Mouse (Mus musculus) embryonic fibroblast, embryonic 13.5 days (primary cell): ENCODE data around the gene Birc5. TPM values are rescaled to one million over a fixed set of nuclear protein-coding genes. Genes with fewer than 3 reads are reported as not detected.
A peak's percentile ranks its signal among the peaks of the same experiment; 100 is the strongest.
"Not testable (repeated sequence)": the region's sequence is repeated elsewhere in the genome, so short reads cannot be mapped to it uniquely, and the experiment has no call there.

Source experiments
- H3K27ac ChIP-seq: 2 replicates; pipeline ENCODE4 v1.5.1; 2012; ENCODE audit warnings: low read length, control low read depth, inconsistent platforms; ENCODE audit not compliant: insufficient read depth
- H3K4me1 ChIP-seq: 2 replicates; pipeline ENCODE4 v1.6.1; 2011; ENCODE audit warnings: low read length; ENCODE audit not compliant: control insufficient read depth, insufficient read depth
- H3K4me3 ChIP-seq: 2 replicates; pipeline ENCODE4 v1.5.1; 2011; ENCODE audit warnings: mild to moderate bottlenecking, control low read depth, low read length; ENCODE audit not compliant: insufficient read depth
- CTCF ChIP-seq: IDR thresholded peaks from 2 replicates; pipeline ENCODE4 v1.5.1; 2011; ENCODE audit warnings: mild to moderate bottlenecking, control low read depth, low read length, moderate library complexity, borderline replicate concordance; ENCODE audit not compliant: insufficient read depth
- POLR2A ChIP-seq: IDR thresholded peaks from 2 replicates; pipeline ENCODE4 v1.6.1; 2011; ENCODE audit warnings: low read depth, mild to moderate bottlenecking, control low read depth, low read length, moderate library complexity
- polyA plus RNA-seq: library from polyadenylated mRNA; stranded (reverse); fragments of >200 nt; gene quantifications from 2 replicates; pipeline ENCODE4 v1.2.4, GENCODE M21; 2011; ENCODE audit warnings: low read depth; ENCODE audit not compliant: missing spikeins, insufficient read length

The Birc5 gene
- polyA plus RNA-seq, 1 experiment = 86.8 TPM

DNA sequence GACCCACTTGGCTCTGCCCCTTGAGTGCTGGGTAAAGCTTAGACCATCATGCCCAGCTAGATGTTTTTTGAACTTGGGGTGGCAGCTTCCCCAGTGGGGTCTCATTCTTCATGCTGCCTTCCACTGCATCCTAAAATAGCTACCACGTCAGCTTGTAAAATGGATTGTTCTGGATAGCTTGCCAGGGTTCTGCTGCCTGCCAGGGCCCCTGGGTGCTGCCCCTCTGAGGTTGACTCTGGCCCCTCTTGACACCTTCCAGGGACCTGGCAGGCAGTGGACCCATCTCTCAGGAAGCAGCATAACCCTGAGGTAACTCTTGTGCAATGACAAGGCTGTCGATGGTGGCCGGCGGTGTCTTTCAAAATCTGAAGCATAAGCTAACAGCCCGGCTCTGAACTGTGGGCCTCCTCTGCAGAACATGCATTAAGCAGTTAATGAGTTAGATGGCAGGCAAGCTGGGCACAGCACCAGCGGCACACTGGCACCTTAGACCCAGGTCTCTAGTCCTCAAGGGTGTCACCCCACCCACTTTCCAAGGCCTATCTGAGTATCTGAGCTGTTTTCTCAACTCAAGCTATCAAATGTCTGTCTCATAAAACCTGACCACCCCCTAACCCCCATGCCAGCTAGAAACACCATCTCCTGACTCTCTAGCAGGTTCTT lies 34.2 kb upstream of the Birc5 start:
- Histone ChIP-seq H3K4me3 (no peak overlapping the region), H3K27ac (no peak overlapping the region), H3K4me1 (no peaks in the 10 kb centered on the region)
- TF ChIP-seq CTCF (no peak), POLR2A (no peak)

- not testable (repeated sequence) for H3K27ac ChIP-seq, H3K4me3 ChIP-seq, H3K4me1 ChIP-seq
These were observed 33.2 kb upstream of the Birc5 start for GRCm38 (mm10) chr11:117815850-117816249.

DNA sequence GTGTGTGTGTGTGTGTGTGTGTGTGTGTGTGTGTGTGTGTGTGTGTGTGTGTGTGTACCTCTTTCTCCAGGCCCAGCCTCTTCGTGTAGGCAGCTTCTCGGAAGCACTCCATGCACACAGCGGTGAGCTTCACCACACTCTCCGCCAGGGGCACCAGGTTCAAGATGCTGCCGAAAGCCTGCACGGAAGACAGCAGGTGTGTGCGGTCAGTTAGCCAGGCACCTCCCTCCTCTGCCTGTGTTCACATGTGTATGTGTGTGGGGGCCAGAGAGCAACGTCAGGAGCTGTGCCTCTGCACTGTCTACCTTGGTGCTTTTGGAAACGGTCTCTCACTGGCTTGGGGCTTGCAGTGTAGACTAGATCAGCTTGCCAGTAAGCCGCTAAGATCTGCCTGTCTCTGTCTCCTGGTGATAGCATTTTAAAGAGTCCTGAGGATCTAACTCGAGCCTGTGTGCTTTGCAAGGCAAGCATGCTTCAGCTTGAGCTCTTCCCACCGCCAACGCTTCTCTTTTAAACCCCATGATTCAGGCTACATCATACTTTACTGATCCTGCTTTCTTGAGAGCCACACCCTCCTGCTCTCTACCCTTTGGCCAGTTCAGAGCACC lies 32.6 kb upstream of the Birc5 start:
- Histone ChIP-seq H3K4me3 (no peak overlapping the region), H3K27ac (no peak overlapping the region), H3K4me1 (no peaks in the 10 kb centered on the region)
- TF ChIP-seq CTCF = no peak
- TF ChIP-seq POLR2A = no peak

DNA sequence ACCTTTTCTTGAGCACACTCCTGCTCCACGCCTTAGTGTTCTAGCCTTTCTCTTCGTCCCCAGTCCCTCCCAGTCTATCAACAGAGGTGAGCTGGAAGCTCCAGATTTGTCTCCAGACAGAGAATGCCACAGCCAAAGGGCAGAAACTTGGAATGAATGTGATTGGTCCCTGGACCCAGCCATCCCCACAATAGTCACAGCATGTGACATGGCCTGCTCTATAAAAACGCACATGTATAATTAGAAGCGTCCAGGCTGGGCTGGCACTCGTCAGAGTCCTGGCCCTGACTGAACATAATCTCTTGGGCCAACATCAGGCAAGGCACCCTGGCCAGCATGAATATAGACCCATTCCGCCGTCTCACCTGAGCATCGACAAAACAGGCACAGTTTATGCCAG lies 30.0 kb upstream of the Birc5 start:
- Histone ChIP-seq H3K4me1 (peaks cover 15% of the 10 kb centered on the region), H3K27ac (no peak overlapping the region), H3K4me3 (no peak overlapping the region)
- TF ChIP-seq CTCF (no peak), POLR2A (no peak)

DNA sequence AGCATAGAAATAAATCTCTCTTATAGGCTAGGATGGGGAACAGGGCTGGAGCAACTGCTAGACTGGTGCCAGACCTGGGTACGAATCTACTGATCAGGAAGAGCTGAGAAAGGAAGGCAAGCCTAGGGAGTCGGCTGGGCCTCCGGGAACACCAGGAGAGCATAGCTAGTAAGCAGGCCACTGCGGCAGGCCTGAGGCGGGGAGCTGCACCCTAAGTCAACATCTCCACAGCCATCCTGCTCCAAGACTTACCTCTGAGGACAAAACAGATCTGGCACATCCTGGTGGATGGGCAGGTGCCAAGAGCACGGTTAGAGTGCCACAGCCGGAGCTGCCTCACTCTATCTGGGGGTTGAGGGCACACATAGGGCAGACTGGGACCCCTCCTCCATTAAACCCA lies 28.9 kb upstream of the Birc5 start:
- Histone ChIP-seq H3K27ac (no peak overlapping the region), H3K4me1 (peaks cover 17% of the 10 kb centered on the region), H3K4me3 (no peak overlapping the region)
- TF ChIP-seq CTCF = no peak
- no peak for TF ChIP-seq POLR2A

GRCm38 (mm10) chr11:117821868-117822267 lies 27.2 kb upstream of the Birc5 start:
- Histone ChIP-seq H3K27ac (peak overlapping the region; percentile 95), H3K4me1 (peaks cover 18% of the 10 kb centered on the region), H3K4me3 (no peak overlapping the region)
- TF ChIP-seq POLR2A (no peak), CTCF (no peak)

GRCm38 (mm10) chr11:117822728-117823241 lies 26.3 kb upstream of the Birc5 start:
- Histone ChIP-seq H3K4me1 (peaks cover 27% of the 10 kb centered on the region), H3K4me3 (no peak overlapping the region), H3K27ac (peak overlapping the region; percentile 95)
- no peak for TF ChIP-seq CTCF
- 0 out of 2 replicates have a peak, but pooled peaks have one; percentile 24 for TF ChIP-seq POLR2A

- Histone ChIP-seq H3K4me3 (no peak overlapping the region), H3K27ac (peak overlapping the region; percentile 95), H3K4me1 (peaks cover 30% of the 10 kb centered on the region)
- TF ChIP-seq POLR2A (no peak), CTCF (no peak)
These were observed 25.6 kb upstream of the Birc5 start for GRCm38 (mm10) chr11:117823411-117823810.

GRCm38 (mm10) chr11:117824060-117824969 lies 24.7 kb upstream of the Birc5 start:
- Histone ChIP-seq H3K4me3 (peak overlapping the region; percentile 65), H3K27ac (peak overlapping the region; percentile 47), H3K4me1 (peaks cover 37% of the 10 kb centered on the region)
- TF ChIP-seq POLR2A (peak; percentile 30; the same call in 1 of the 2 replicates), CTCF (peak; percentile 89)

DNA sequence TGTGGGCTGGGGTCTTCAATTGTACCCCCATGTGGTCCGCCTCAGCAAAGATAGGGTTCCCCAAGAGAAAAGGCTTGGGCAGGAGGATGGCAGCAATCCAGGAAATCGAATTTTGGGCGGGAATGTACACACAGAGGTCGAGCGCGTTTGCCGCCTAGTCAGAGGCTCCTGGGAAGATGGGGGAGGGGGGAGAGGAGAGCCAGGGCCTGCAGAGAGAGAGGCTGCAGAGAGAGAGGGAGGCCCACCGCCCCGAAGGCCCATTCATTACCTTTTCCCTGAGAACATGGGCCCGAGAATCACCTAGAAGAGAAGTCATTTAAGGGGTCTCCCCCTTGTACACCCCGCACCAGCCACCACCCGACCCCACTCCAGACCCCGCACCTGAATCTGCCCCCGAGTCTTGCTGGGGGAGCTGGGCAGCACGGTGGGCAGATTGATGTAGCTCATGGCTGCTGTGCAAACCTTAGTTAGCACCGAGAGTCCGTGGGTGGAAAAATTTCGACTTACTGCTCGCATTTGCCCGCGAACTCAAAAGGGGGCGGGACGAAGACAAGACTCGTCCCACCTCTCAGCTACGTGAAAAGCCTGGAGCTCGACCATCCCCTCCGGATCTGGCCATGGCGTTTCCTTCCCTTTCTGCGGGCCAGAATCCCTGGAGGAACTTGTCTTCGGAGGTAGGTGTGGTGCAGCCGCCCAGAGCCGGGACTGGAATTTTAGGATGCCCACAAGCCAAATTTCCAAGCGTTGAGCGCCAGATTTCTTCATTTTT lies 23.5 kb upstream of the Birc5 start, which contains the start of the genes Afmid and Tk1:
TSS of gene Afmid (plus strand) at position 592 of the 769 bp plus-strand sequence.
TSS of gene Tk1 (minus strand) at position 760 of the 769 bp plus-strand sequence.
- Histone ChIP-seq H3K4me1 (peaks cover 43% of the 10 kb centered on the region), H3K4me3 (peak within 1 kb of the TSS; percentile 65)

More for the DNA sequence above, 23.5 kb upstream of the Birc5 start, which contains the start of the genes Afmid and Tk1:
- no peak for TF ChIP-seq CTCF
- peak; percentile 52 for TF ChIP-seq POLR2A
- H3K27ac ChIP-seq = peak within 1 kb of the TSS; percentile 95
